12 mouse cellular contexts compared by ENCODE assay signal in the genomic region with DNA sequence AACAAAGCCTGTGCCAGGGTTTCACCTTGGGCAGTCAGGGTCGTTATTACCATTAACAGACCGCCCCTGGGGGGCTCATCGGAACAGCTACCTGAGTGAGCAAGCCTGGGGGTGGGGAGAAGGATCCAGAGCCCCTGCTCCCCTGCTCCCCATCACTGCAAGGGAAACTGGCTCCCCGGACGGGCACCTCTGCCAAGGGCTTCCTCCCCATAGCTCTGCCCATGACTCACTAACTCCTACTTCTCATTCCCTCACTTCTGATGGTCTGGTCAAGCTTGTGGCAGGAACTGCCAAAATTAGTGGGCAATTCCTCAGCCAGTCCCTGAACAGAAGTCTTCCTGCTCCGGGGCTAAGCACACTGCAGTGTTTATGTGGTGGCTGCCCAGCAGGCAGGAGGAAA. TPM values are rescaled to one million over a fixed set of nuclear protein-coding genes. Genes with fewer than 3 reads are reported as not detected.
DNase-seq lines count a peak whose midpoint lies in the region; ATAC-seq and TF ChIP-seq lines count a peak whose summit lies in the region.
"Had no signal": no experiment of that assay in that cellular context is flagged by ENCODE, and none has a peak within 500 bp of the region (broad histone marks: within the 10 kb centered on the region; RNA-seq: fewer than 3 reads in every experiment).

No protein-coding gene starts in this region.

- no peak for TF ChIP-seq POLR2A in thymus, adult 2 months (IDR thresholded peaks at IDR 0.05; ENCODE audit: control insufficient read depth, extremely low read depth, insufficient read depth, low read length, poor library complexity)

- no peaks in the 10 kb centered on the region for H3K27me3 ChIP-seq in lung, postnatal 0 days (replicated peaks; ENCODE audit: insufficient read depth, low read length)
- no peaks in the 10 kb centered on the region for H3K27me3 ChIP-seq in heart, embryonic 13.5 days (replicated peaks)
- H3K27me3 ChIP-seq in thymus, adult 2 months (ENCODE audit: control insufficient read depth, insufficient read depth, low read length), result no peaks in the 10 kb centered on the region; the same call in 1 of the 2 replicates
- H3K27me3 ChIP-seq in hindbrain, embryonic 12.5 days, result no peaks in the 10 kb centered on the region
- H3K27me3 ChIP-seq: midbrain, embryonic 12.5 days had no signal

- no peak overlapping the region for H3K9ac ChIP-seq in lung, postnatal 0 days (replicated peaks; ENCODE audit: low read depth)
- H3K9ac ChIP-seq in heart, embryonic 13.5 days, result peak overlapping the region; percentile 66
- no peak overlapping the region for H3K9ac ChIP-seq in hindbrain, embryonic 12.5 days
- H3K9ac ChIP-seq: forebrain, postnatal 0 days; liver, embryonic 15.5 days; midbrain, embryonic 12.5 days had no signal

- no peak overlapping the region for H3K4me2 ChIP-seq in lung, postnatal 0 days (replicated peaks; ENCODE audit: low read depth, low read length)
- H3K4me2 ChIP-seq in heart, embryonic 13.5 days, result peak overlapping the region; percentile 36
- H3K4me2 ChIP-seq in hindbrain, embryonic 12.5 days (replicated peaks), result no peak overlapping the region
- H3K4me2 ChIP-seq: liver, embryonic 15.5 days; midbrain, embryonic 12.5 days had no signal

- no peak for TF ChIP-seq CTCF in lung, postnatal 0 days (IDR thresholded peaks at IDR 0.05)
- TF ChIP-seq CTCF in thymus, adult 2 months (IDR thresholded peaks at IDR 0.05; ENCODE audit: borderline replicate concordance, control insufficient read depth, extremely low read depth, insufficient read depth, low read length, poor library complexity), result no peak

- no peaks in the 10 kb centered on the region for H3K4me1 ChIP-seq in lung, postnatal 0 days (ENCODE audit: insufficient read depth, low read depth, low read length)
- peaks cover 49% of the 10 kb centered on the region for H3K4me1 ChIP-seq in heart, embryonic 13.5 days
- H3K4me1 ChIP-seq in thymus, adult 2 months (replicated peaks; ENCODE audit: control insufficient read depth, insufficient read depth, low read length), result no peaks in the 10 kb centered on the region
- H3K4me1 ChIP-seq in hindbrain, embryonic 12.5 days, result no peaks in the 10 kb centered on the region
- H3K4me1 ChIP-seq: liver, embryonic 15.5 days; midbrain, embryonic 12.5 days had no signal

- H3K36me3 ChIP-seq in lung, postnatal 0 days (ENCODE audit: insufficient read depth, low read length), result no peaks in the 10 kb centered on the region
- H3K36me3 ChIP-seq in heart, embryonic 13.5 days, result no peaks in the 10 kb centered on the region
- H3K36me3 ChIP-seq in thymus, adult 2 months (ENCODE audit: control insufficient read depth, insufficient read depth, low read length), result no peaks in the 10 kb centered on the region
- no peaks in the 10 kb centered on the region for H3K36me3 ChIP-seq in hindbrain, embryonic 12.5 days
- H3K36me3 ChIP-seq: liver, embryonic 15.5 days; midbrain, embryonic 12.5 days had no signal

- WGBS in lung, postnatal 0 days, result 34% methylated on average over 6 of the region's 6 CpGs
- WGBS in heart, embryonic 13.5 days, result 41% methylated on average over 6 of the region's 6 CpGs
- 60% methylated on average over 6 of the region's 6 CpGs for WGBS in thymus, adult 2 months
- 64% methylated on average over 6 of the region's 6 CpGs for WGBS in hindbrain, embryonic 12.5 days

- DNase-seq in lung, postnatal 0 days (ENCODE audit: low spot score), result no peak
- DNase-seq in lung, postnatal 4 days, result no peak
- DNase-seq in adrenal gland, postnatal 14 days, result peak; percentile 64
- DNase-seq in skeletal muscle tissue, adult 2 months (ENCODE audit: low read depth, low spot score), result peak; percentile 3
- no peak for DNase-seq in thymus, adult 2 months
- DNase-seq: forebrain, postnatal 0 days had no signal

- H3K4me3 ChIP-seq in lung, postnatal 0 days (ENCODE audit: low read depth, low read length), result no peak overlapping the region
- H3K4me3 ChIP-seq in heart, embryonic 13.5 days, result no peak overlapping the region
- H3K4me3 ChIP-seq in thymus, adult 2 months (ENCODE audit: control insufficient read depth, insufficient read depth, low read length), result no peak overlapping the region
- H3K4me3 ChIP-seq in hindbrain, embryonic 12.5 days, result no peak overlapping the region
- H3K4me3 ChIP-seq: liver, embryonic 15.5 days; midbrain, embryonic 12.5 days had no signal

- H3K9me3 ChIP-seq in lung, postnatal 0 days (ENCODE audit: low read length), result no peaks in the 10 kb centered on the region
- no peaks in the 10 kb centered on the region for H3K9me3 ChIP-seq in heart, embryonic 13.5 days
- no peaks in the 10 kb centered on the region for H3K9me3 ChIP-seq in hindbrain, embryonic 12.5 days (replicated peaks)
- H3K9me3 ChIP-seq: liver, embryonic 15.5 days; midbrain, embryonic 12.5 days had no signal

- no peak overlapping the region for H3K27ac ChIP-seq in lung, postnatal 0 days (ENCODE audit: low read length)
- peak overlapping the region; percentile 88 for H3K27ac ChIP-seq in heart, embryonic 13.5 days (replicated peaks)
- H3K27ac ChIP-seq in thymus, adult 2 months (ENCODE audit: control insufficient read depth, insufficient read depth, low read length), result no peak overlapping the region
- no peak overlapping the region for H3K27ac ChIP-seq in hindbrain, embryonic 12.5 days
- H3K27ac ChIP-seq: liver, embryonic 15.5 days; midbrain, embryonic 12.5 days had no signal

- ATAC-seq in lung, postnatal 0 days, result peak; percentile 52
- ATAC-seq in heart, embryonic 13.5 days (ENCODE audit: extremely low read depth, insufficient number of reproducible peaks, low FRiP score, low TSS enrichment), result peak; percentile 10; the same call in 1 of the 2 replicates
- ATAC-seq in hindbrain, embryonic 12.5 days (ENCODE audit: low FRiP score), result no peak

- TF ChIP-seq EP300 in lung, postnatal 0 days (IDR thresholded peaks at IDR 0.05), result no peak

RNA-seq across cellular contexts. Expression of a gene that starts 18.9 kb away (rescaled TPM):
- polyA plus RNA-seq in lung, postnatal 0 days (2015; fragmentation: Nextera tagmentation; extraction: Ambion mirVana), result not detected in 2 replicates
- not detected in 2 replicates for total RNA-seq in adrenal gland, postnatal 14 days (2021)
- 0.23 TPM in 1 of 2 replicates, not detected in the other for polyA plus RNA-seq in heart, embryonic 13.5 days (2015; fragmentation: Nextera tagmentation; extraction: Ambion mirVana)
- not detected in 2 replicates for polyA plus RNA-seq in thymus, adult 2 months (2012; rRNA removed)
- 0.65 and 0.81 TPM in 2 replicates for polyA plus RNA-seq in hindbrain, embryonic 12.5 days (2016; fragmentation: Nextera tagmentation; extraction: Ambion mirVana)
- total RNA-seq: forebrain, postnatal 0 days; layer of hippocampus, postnatal 14 days; neutrophil, adult 5-6 weeks had no signal
- polyA plus RNA-seq: forebrain, postnatal 0 days; liver, embryonic 15.5 days; midbrain, embryonic 12.5 days had no signal

RNA-seq across cellular contexts. Expression of a gene that starts 19.1 kb away (rescaled TPM):
- polyA plus RNA-seq in lung, postnatal 0 days (2015; fragmentation: Nextera tagmentation; extraction: Ambion mirVana), result 0.04 TPM in 1 of 2 replicates, not detected in the other
- total RNA-seq in adrenal gland, postnatal 14 days (2021), result 5.4 and 5.6 TPM in 2 replicates
- polyA plus RNA-seq in heart, embryonic 13.5 days (2015; fragmentation: Nextera tagmentation; extraction: Ambion mirVana), result 0.31 and 0.37 TPM in 2 replicates
- 0.57 and 0.66 TPM in 2 replicates for polyA plus RNA-seq in thymus, adult 2 months (2012; rRNA removed)
- polyA plus RNA-seq in hindbrain, embryonic 12.5 days (2016; fragmentation: Nextera tagmentation; extraction: Ambion mirVana), result 0.66 and 1.2 TPM in 2 replicates
- total RNA-seq: neutrophil, adult 5-6 weeks had no signal

Comparison
In these comparisons a context has a peak if more than half of its experiments do, and no peak if none do; other contexts are left out.
1. DNase-seq: peak in adrenal gland, postnatal 14 days (single experiment) and skeletal muscle tissue, adult 2 months (single experiment); none in lung, postnatal 0 days (single experiment), lung, postnatal 4 days (0 of 2) and thymus, adult 2 months (single experiment).